Mouse (Mus musculus) intestine, embryonic 16.5 days (tissue): ENCODE results near the gene Ttn. TPM values are rescaled to one million over a fixed set of nuclear protein-coding genes. Genes with fewer than 3 reads are reported as not detected.
A peak's percentile ranks its signal among the peaks of the same experiment; 100 is the strongest.

Experiments used
- ATAC-seq: fragments of 200-750 bp; cut with Nextera tagmentation; 2 replicates; pipeline ENCODE4 v1.8.0; 2017; ENCODE audit warnings: moderate TSS enrichment, moderate library complexity
- H3K27ac ChIP-seq: fragments of 300-500 bp; sonication (generic); 2 replicates; pipeline ENCODE4 v1.5.1; 2014; ENCODE audit warnings: mild to moderate bottlenecking, low read length
- H3K27me3 ChIP-seq: fragments of 300-500 bp; sonication (generic); replicated peaks from 2 replicates; pipeline ENCODE4 v1.6.1; 2014; ENCODE audit warnings: low read length, control low read depth, mixed read lengths; ENCODE audit not compliant: control insufficient read depth, insufficient read depth
- H3K36me3 ChIP-seq: fragments of 300-500 bp; sonication (generic); 2 replicates; pipeline ENCODE4 v1.6.1; 2014; ENCODE audit warnings: low read length, control low read depth; ENCODE audit not compliant: control insufficient read depth, insufficient read depth
- H3K4me1 ChIP-seq: fragments of 300-500 bp; sonication (generic); 2 replicates; pipeline ENCODE4 v1.6.1; 2014; ENCODE audit warnings: low read length, control low read depth, mixed read lengths; ENCODE audit not compliant: control insufficient read depth, insufficient read depth
- H3K4me2 ChIP-seq: fragments of 300-500 bp; sonication (generic); 2 replicates; pipeline ENCODE4 v1.6.1; 2014; ENCODE audit warnings: low read depth, low read length, control low read depth
- H3K4me3 ChIP-seq: fragments of 300-500 bp; sonication (generic); 2 replicates; pipeline ENCODE4 v1.5.1; 2014; ENCODE audit warnings: mild to moderate bottlenecking, low read length
- H3K9ac ChIP-seq: fragments of 300-500 bp; sonication (generic); 2 replicates; pipeline ENCODE4 v1.6.1; 2014; ENCODE audit warnings: low read depth, low read length
- H3K9me3 ChIP-seq: fragments of 300-500 bp; sonication (generic); 2 replicates; pipeline ENCODE4 v1.6.1; 2016; ENCODE audit warnings: low read length, control low read depth; ENCODE audit not compliant: control insufficient read depth
- WGBS: fragments of 180-500 bp; shearing (Covaris S2); extraction: QIAGEN DNeasy Blood & Tissue Kit; methylation state at CpG from one replicate; pipeline ENCODE4 v1.1.7; 2014; 5-methylcytosine and 5-hydroxymethylcytosine counted together
- polyA plus RNA-seq: library from polyadenylated mRNA; unstranded; fragments of >200 nt; fragmentation: Nextera tagmentation; extraction: Ambion mirVana; gene quantifications from 2 replicates; pipeline ENCODE4 v1.2.1, GENCODE M21; 2015

Ttn gene
- polyA plus RNA-seq, 1 experiment from 2014 or later, result 0.50 TPM

GRCm38 (mm10) chr2:76987317-76987716 lies 5.0 kb upstream of the Ttn start:
- no peaks in the 10 kb centered on the region for H3K9me3 ChIP-seq
- no peak for ATAC-seq
- 86% methylated on average over 4 of the region's 4 CpGs for WGBS

GRCm38 (mm10) chr2:76984384-76984783 lies 2.0 kb upstream of the Ttn start:
- Histone ChIP-seq H3K9ac (no peak overlapping the region), H3K27me3 (no peaks in the 10 kb centered on the region), H3K4me3 (no peak overlapping the region), H3K4me1 (0 out of 2 replicates have a peak, but pooled peaks cover 4% of the 10 kb centered on the region), H3K9me3 (no peaks in the 10 kb centered on the region), H3K27ac (no peak overlapping the region), H3K4me2 (no peak overlapping the region), H3K36me3 (no peaks in the 10 kb centered on the region)
- 78% methylated on average over 5 of the region's 5 CpGs for WGBS
- no peak for ATAC-seq

More at GRCm38 (mm10) chr2:76987317-76987716, 5.0 kb upstream of the Ttn start:
- no peak overlapping the region for H3K9ac ChIP-seq
- no peak overlapping the region for H3K27ac ChIP-seq
- H3K4me2 ChIP-seq, result no peak overlapping the region
- no peaks in the 10 kb centered on the region for H3K27me3 ChIP-seq
- 0 out of 2 replicates have a peak, but pooled peaks cover 4% of the 10 kb centered on the region for H3K4me1 ChIP-seq
- H3K36me3 ChIP-seq, result no peaks in the 10 kb centered on the region
- H3K4me3 ChIP-seq, result no peak overlapping the region

- Histone ChIP-seq H3K4me2 (no peak overlapping the region), H3K4me1 (0 out of 2 replicates have a peak, but pooled peaks cover 4% of the 10 kb centered on the region), H3K4me3 (no peak overlapping the region), H3K27ac (no peak overlapping the region), H3K9me3 (no peaks in the 10 kb centered on the region), H3K27me3 (no peaks in the 10 kb centered on the region), H3K9ac (no peak overlapping the region), H3K36me3 (no peaks in the 10 kb centered on the region)
- 35% methylated on average over 5 of the region's 5 CpGs for WGBS
- peak; percentile 77 for ATAC-seq
These were observed 1.3 kb upstream of the Ttn start for GRCm38 (mm10) chr2:76983601-76984000.

- no peaks in the 10 kb centered on the region for H3K36me3 ChIP-seq
- WGBS, result 74% methylated on average over 5 of the region's 5 CpGs
- H3K4me2 ChIP-seq, result no peak overlapping the region
- no peaks in the 10 kb centered on the region for H3K9me3 ChIP-seq
- H3K4me3 ChIP-seq, result no peak overlapping the region
- 0 out of 2 replicates have a peak, but pooled peaks cover 4% of the 10 kb centered on the region for H3K4me1 ChIP-seq
- ATAC-seq, result no peak
- no peak overlapping the region for H3K9ac ChIP-seq
- no peaks in the 10 kb centered on the region for H3K27me3 ChIP-seq
- H3K27ac ChIP-seq, result no peak overlapping the region
These were observed 630 bp downstream of the Ttn start for GRCm38 (mm10) chr2:76981717-76982116.

- Histone ChIP-seq H3K36me3 (no peaks in the 10 kb centered on the region), H3K9me3 (no peaks in the 10 kb centered on the region), H3K4me3 (no peak overlapping the region), H3K4me2 (no peak overlapping the region), H3K4me1 (0 out of 2 replicates have a peak, but pooled peaks cover 4% of the 10 kb centered on the region), H3K27me3 (no peaks in the 10 kb centered on the region), H3K9ac (no peak overlapping the region), H3K27ac (no peak overlapping the region)
- ATAC-seq, result peak; percentile 67
- WGBS, result 53% methylated on average over 9 of the region's 9 CpGs
These were observed 2.2 kb downstream of the Ttn start for GRCm38 (mm10) chr2:76980146-76980545.

GRCm38 (mm10) chr2:76977650-76978049 lies 4.7 kb downstream of the Ttn start:
- Histone ChIP-seq H3K4me2 (no peak overlapping the region), H3K4me1 (no peaks in the 10 kb centered on the region), H3K9me3 (no peaks in the 10 kb centered on the region), H3K27me3 (no peaks in the 10 kb centered on the region), H3K9ac (no peak overlapping the region), H3K27ac (no peak overlapping the region), H3K36me3 (no peaks in the 10 kb centered on the region), H3K4me3 (no peak overlapping the region)
- no peak for ATAC-seq
- WGBS, result 72% methylated on average over 6 of the region's 6 CpGs

- Histone ChIP-seq H3K9me3 (no peaks in the 10 kb centered on the region), H3K36me3 (no peaks in the 10 kb centered on the region), H3K4me3 (no peak overlapping the region), H3K27ac (no peak overlapping the region), H3K4me1 (no peaks in the 10 kb centered on the region), H3K9ac (no peak overlapping the region), H3K27me3 (no peaks in the 10 kb centered on the region), H3K4me2 (no peak overlapping the region)
- 64% methylated on average over 4 of the region's 4 CpGs for WGBS
- ATAC-seq, result no peak
These were observed 10.3 kb downstream of the Ttn start for GRCm38 (mm10) chr2:76972051-76972450.

- no peaks in the 10 kb centered on the region for H3K27me3 ChIP-seq
- H3K4me1 ChIP-seq, result no peaks in the 10 kb centered on the region
- H3K4me3 ChIP-seq, result no peak overlapping the region
- no peak overlapping the region for H3K4me2 ChIP-seq
- ATAC-seq, result no peak
- no peaks in the 10 kb centered on the region for H3K36me3 ChIP-seq
- 63% methylated on average over 5 of the region's 5 CpGs for WGBS
- H3K9ac ChIP-seq, result no peak overlapping the region
- no peak overlapping the region for H3K27ac ChIP-seq
- no peaks in the 10 kb centered on the region for H3K9me3 ChIP-seq
These were observed 11.3 kb downstream of the Ttn start for GRCm38 (mm10) chr2:76971069-76971468.

- WGBS, result 20% methylated on average over 4 of the region's 4 CpGs
- no peak overlapping the region for H3K9ac ChIP-seq
- H3K4me2 ChIP-seq, result no peak overlapping the region
- no peaks in the 10 kb centered on the region for H3K36me3 ChIP-seq
- no peaks in the 10 kb centered on the region for H3K4me1 ChIP-seq
- no peaks in the 10 kb centered on the region for H3K9me3 ChIP-seq
- H3K27me3 ChIP-seq, result no peaks in the 10 kb centered on the region
- H3K27ac ChIP-seq, result no peak overlapping the region
- no peak overlapping the region for H3K4me3 ChIP-seq
- ATAC-seq, result no peak
These were observed 11.7 kb downstream of the Ttn start for GRCm38 (mm10) chr2:76970669-76971068.

GRCm38 (mm10) chr2:76970204-76970603 lies 12.1 kb downstream of the Ttn start:
- Histone ChIP-seq H3K4me2 (no peak overlapping the region), H3K4me1 (no peaks in the 10 kb centered on the region), H3K36me3 (no peaks in the 10 kb centered on the region), H3K27ac (no peak overlapping the region), H3K9me3 (no peaks in the 10 kb centered on the region), H3K27me3 (no peaks in the 10 kb centered on the region), H3K4me3 (no peak overlapping the region), H3K9ac (no peak overlapping the region)
- WGBS, result 63% methylated on average over 6 of the region's 6 CpGs
- ATAC-seq, result no peak
